ENCODE assay signal across 8 mouse cellular contexts in the genomic region with DNA sequence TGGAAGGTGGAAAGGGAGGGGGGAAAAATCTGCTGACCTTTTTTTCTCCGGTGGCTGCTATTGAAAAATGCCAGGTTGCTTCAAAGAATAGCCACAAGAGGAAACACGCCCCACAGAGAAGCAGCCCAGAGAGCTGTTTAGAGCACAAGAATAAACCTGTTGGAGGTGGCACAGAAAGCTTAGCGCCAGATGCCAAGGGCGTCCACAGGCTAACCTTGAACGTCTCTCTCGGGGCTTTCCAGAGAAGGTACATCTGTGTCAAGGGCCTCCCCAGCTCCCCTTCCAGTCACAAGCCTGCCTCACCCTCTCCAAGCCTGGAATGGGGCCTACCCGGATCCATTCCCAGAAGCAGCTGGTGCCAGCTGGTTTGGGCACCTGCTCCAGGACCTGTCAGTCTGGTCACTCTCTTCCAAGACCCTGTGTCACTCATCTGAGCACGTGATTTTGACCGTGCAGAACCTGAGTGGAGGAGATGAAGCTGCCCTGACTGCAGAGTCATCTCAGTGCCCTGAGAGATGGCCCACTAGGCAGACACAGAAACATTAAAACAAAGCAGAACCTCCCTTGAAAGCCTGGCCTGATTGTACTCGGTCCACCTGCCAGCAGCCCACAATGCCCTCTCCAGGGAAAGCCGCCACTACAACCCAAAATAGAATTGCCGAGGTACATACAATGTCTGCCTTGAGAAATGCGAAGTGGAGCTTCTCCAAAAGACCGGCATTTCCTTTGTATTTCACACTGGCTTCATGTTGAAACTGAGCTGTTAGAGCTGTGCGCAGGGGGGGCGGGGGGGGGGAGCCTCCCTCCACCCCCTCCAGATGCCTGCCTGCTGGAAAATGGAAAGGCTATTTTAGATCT. TPM values are rescaled to one million over a fixed set of nuclear protein-coding genes. Genes with fewer than 3 reads are reported as not detected.
A peak's percentile ranks its signal among the peaks of the same experiment; 100 is the strongest.
DNase-seq lines count a peak whose midpoint lies in the region; ATAC-seq and TF ChIP-seq lines count a peak whose summit lies in the region.

No protein-coding gene starts in this region.

- H3K9me3 ChIP-seq in forebrain, embryonic 10.5 days, result no peaks in the 10 kb centered on the region
- H3K9me3 ChIP-seq in heart, embryonic 15.5 days (replicated peaks), result no peaks in the 10 kb centered on the region
- no peaks in the 10 kb centered on the region for H3K9me3 ChIP-seq in liver, postnatal 0 days (ENCODE audit: low read length)
- no peaks in the 10 kb centered on the region for H3K9me3 ChIP-seq in neural tube, embryonic 15.5 days (replicated peaks)

- TF ChIP-seq CTCF in liver, postnatal 0 days (IDR thresholded peaks at IDR 0.05; ENCODE audit: low read depth), result no peak

- peaks cover 9% of the 10 kb centered on the region for H3K36me3 ChIP-seq in forebrain, embryonic 10.5 days (replicated peaks)
- H3K36me3 ChIP-seq in heart, embryonic 15.5 days, result 0 out of 2 replicates have a peak, but pooled peaks cover 7% of the 10 kb centered on the region
- H3K36me3 ChIP-seq in liver, postnatal 0 days (replicated peaks; ENCODE audit: insufficient read depth, low read length), result peaks cover 13% of the 10 kb centered on the region
- no peaks in the 10 kb centered on the region; the same call in 1 of the 2 replicates for H3K36me3 ChIP-seq in neural tube, embryonic 15.5 days

- peaks cover 75% of the 10 kb centered on the region for H3K4me1 ChIP-seq in forebrain, embryonic 10.5 days
- peaks cover 39% of the 10 kb centered on the region for H3K4me1 ChIP-seq in heart, embryonic 15.5 days (replicated peaks)
- peaks cover 46% of the 10 kb centered on the region for H3K4me1 ChIP-seq in liver, postnatal 0 days (ENCODE audit: insufficient read depth)
- H3K4me1 ChIP-seq in neural tube, embryonic 15.5 days, result peaks cover 40% of the 10 kb centered on the region

- no peak for TF ChIP-seq EP300 in liver, postnatal 0 days (IDR thresholded peaks at IDR 0.05; ENCODE audit: low read depth)

- peak overlapping the region; percentile 99 for H3K4me3 ChIP-seq in forebrain, embryonic 10.5 days
- peak overlapping the region; percentile 92 for H3K4me3 ChIP-seq in heart, embryonic 15.5 days
- peak overlapping the region; percentile 63 for H3K4me3 ChIP-seq in liver, postnatal 0 days (ENCODE audit: low read depth, low read length)
- peak overlapping the region; percentile 94 for H3K4me3 ChIP-seq in neural tube, embryonic 15.5 days (replicated peaks)

- peaks cover 13% of the 10 kb centered on the region; the same call in 1 of the 2 replicates for H3K27me3 ChIP-seq in forebrain, embryonic 10.5 days (ENCODE audit: poor library complexity, severe bottlenecking)
- no peaks in the 10 kb centered on the region for H3K27me3 ChIP-seq in heart, embryonic 15.5 days
- H3K27me3 ChIP-seq in liver, postnatal 0 days (ENCODE audit: insufficient read depth, low read length), result no peaks in the 10 kb centered on the region
- H3K27me3 ChIP-seq in neural tube, embryonic 15.5 days (replicated peaks), result no peaks in the 10 kb centered on the region

- H3K27ac ChIP-seq in forebrain, embryonic 10.5 days, result peak overlapping the region; percentile 98
- H3K27ac ChIP-seq in heart, embryonic 15.5 days, result peak overlapping the region; percentile 100
- H3K27ac ChIP-seq in liver, postnatal 0 days (ENCODE audit: low read depth), result peak overlapping the region; percentile 98
- peak overlapping the region; percentile 99 for H3K27ac ChIP-seq in neural tube, embryonic 15.5 days (replicated peaks)

- WGBS in forebrain, embryonic 10.5 days, result 33% methylated on average over 16 of the region's 16 CpGs
- 10% methylated on average over 16 of the region's 16 CpGs for WGBS in heart, embryonic 15.5 days
- 4% methylated on average over 16 of the region's 16 CpGs for WGBS in liver, postnatal 0 days (ENCODE audit: insufficient replicate concordance)
- WGBS in neural tube, embryonic 15.5 days, result 9% methylated on average over 16 of the region's 16 CpGs

- H3K9ac ChIP-seq in heart, embryonic 15.5 days, result peak overlapping the region; percentile 78
- peak overlapping the region; percentile 99 for H3K9ac ChIP-seq in liver, postnatal 0 days (replicated peaks)
- H3K9ac ChIP-seq in neural tube, embryonic 15.5 days (replicated peaks), result peak overlapping the region; percentile 76

- DNase-seq in CD4-positive helper T cell, adult 2 months (ENCODE audit: low read depth, low spot score), result peak; percentile 83
- DNase-seq in adrenal gland, adult 8-10 months, result peak; percentile 80
- DNase-seq in forebrain, embryonic 10.5 days (ENCODE audit: extremely low spot score, low spot score), result no peak
- peak; percentile 76 for DNase-seq in kidney, postnatal 10 days
- DNase-seq in liver, postnatal 0 days, result peak; percentile 49
- peak; percentile 55 for DNase-seq in urinary bladder, adult 2 months (ENCODE audit: low spot score)

- ATAC-seq in heart, embryonic 15.5 days (replicated peaks; ENCODE audit: insufficient number of reproducible peaks, insufficient read depth, low FRiP score, low read depth), result peak; percentile 1; the same call in 1 of the 2 replicates
- no peak for ATAC-seq in liver, postnatal 0 days
- ATAC-seq in neural tube, embryonic 15.5 days (ENCODE audit: low FRiP score), result no peak

- peak overlapping the region; percentile 88 for H3K4me2 ChIP-seq in heart, embryonic 15.5 days
- H3K4me2 ChIP-seq in liver, postnatal 0 days (ENCODE audit: low read depth, low read length), result peak overlapping the region; percentile 78
- H3K4me2 ChIP-seq in neural tube, embryonic 15.5 days, result peak overlapping the region; percentile 98

RNA-seq across cellular contexts. Expression of a gene that starts 1.6 kb away (rescaled TPM):
- total RNA-seq in adrenal gland, adult 8-10 months (2022), result 100 to 1,000 TPM in 2 of 4 experiments, 10 to 100 TPM in 2; 74.4 to 129 (median 98.9) TPM
- polyA plus RNA-seq in forebrain, embryonic 10.5 days (2016; fragmentation: Nextera tagmentation; extraction: Ambion mirVana), result 3.0 and 3.4 TPM in 2 replicates
- polyA plus RNA-seq in heart, embryonic 15.5 days (2015; fragmentation: Nextera tagmentation; extraction: Ambion mirVana), result 10.3 and 10.4 TPM in 2 replicates
- 5.0 and 6.2 TPM in 2 replicates for polyA plus RNA-seq in liver, postnatal 0 days (2015; fragmentation: Nextera tagmentation; extraction: Ambion mirVana)
- 9.8 and 10.4 TPM in 2 replicates for polyA plus RNA-seq in neural tube, embryonic 15.5 days (2015; fragmentation: Nextera tagmentation; extraction: Ambion mirVana)
- 33.4 and 35.5 TPM in 2 replicates for polyA plus RNA-seq in urinary bladder, adult 2 months (2012; rRNA removed)
